Mouse (Mus musculus) kidney, adult 18-20 months (tissue): ENCODE measurements at regions not wholly inside any gene's neighbourhood (a gene's known extent, or its start where the extent isn't known, plus 50 kb on each side); places are given as distances from the start of the nearest gene placed in this dataset.

Source experiments
- DNase-seq: peaks from one replicate; pipeline ENCODE4 v3.0.0; 2021

DNA sequence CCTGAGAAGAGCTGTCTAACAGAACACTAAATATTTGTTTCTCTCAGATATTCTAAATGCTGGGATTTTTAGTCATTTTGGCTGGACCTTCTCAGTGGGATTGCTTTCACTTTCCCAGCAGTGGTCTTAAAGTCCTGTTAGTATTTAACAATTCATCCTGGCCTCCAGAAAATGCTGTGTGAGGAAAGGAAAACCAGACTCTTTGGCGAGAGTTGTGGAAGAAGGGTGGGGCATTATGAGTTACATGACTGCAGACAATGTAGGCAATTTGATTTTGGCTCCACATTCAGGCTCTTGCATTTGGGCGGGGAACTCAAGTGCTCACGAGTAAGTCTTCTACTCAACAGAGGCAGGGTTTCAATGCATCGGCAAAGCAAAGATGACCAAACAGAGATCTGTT lies 406.1 kb upstream of the Gm765 start:
- DNase-seq, result no peak

DNA sequence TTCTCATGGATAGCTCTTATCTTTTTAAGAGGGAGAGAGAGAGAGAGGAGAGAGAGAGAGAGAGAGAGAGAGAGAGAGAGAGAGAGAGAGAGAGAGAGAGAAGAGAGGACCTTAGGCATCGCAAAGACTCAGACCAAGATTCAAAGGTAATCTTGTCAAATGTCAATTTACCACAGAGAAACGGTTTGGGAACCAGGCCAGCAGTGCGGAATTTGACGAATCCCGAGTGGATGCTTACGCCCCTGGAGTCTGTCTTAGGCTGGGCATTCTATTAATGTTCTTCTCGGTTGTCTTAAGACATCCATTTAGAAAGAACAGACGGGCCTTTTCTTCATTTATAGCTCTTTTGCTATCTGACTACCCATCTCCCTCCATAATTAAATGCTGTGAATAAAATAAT lies 404.4 kb upstream of the Gm765 start:
- DNase-seq, result no peak

DNA sequence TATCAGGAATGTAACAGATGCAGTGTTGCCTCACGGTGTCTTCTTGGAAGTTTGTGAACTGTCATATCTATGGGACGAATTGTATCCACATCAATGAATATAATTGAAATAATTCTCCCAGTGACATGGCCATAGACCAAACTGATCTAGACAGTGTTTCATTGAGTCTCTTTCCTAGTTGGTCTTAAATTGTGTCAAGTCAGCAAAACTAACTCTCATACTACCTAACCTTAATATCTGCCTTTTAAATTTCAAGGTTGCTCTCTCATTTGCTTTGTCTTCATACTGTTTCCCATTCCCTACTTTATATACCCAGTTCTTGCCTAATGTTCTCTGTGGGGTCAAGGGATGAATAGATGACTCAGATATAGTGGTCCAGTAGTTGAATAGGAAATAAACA lies 397.9 kb upstream of the Gm765 start:
- no peak for DNase-seq

DNA sequence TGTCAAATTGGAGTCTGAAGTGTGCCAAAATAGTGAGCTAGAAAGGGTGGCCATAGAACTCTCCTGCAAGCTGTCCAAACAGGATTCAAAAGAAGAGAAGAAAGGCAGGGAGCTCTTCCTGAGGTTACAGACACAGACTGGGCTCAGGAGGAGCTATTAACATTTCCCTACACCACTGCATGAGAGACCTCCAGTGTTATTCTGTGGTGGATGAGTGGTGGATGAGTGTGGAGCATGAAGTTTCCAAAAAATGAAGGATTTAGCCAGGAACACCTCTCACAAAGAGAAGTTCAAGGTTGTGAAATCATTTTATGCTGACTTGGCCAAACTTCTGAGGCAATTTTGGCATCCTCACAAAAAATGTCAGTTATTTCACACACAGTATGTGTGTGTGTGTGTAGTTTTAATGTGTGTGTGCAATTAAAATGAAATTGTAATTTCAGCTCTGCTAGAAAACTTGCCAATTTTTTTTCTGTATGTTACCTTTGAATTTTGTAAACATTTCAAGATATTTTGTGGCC lies 388.5 kb upstream of the Gm765 start:
- DNase-seq, result no peak

DNA sequence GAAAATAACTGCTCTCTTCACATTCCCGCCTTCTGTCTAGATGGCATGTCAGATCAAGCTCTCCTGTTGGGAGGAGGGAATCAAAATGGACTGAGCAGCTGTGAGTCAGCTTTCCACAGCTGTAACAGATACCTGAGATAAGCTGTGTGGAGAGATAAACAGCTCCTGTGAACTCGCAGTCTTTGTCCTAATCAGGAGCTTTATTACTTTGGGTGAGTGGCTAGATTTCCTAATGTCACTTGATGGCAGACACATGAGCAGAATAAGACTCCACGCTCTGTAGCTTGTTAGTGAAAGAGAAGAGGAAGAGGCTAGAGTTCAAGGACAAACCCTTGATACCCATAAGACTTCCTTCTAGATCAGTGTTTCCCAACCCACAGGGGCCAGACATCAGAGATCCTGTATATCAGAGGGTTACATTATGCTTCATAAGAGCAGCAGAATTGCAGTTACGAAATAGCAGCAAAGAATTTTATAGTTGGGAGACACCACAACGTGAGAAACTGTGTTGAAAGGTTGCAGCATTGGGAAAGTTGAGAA lies 384.1 kb upstream of the Gm765 start:
- no peak for DNase-seq

DNA sequence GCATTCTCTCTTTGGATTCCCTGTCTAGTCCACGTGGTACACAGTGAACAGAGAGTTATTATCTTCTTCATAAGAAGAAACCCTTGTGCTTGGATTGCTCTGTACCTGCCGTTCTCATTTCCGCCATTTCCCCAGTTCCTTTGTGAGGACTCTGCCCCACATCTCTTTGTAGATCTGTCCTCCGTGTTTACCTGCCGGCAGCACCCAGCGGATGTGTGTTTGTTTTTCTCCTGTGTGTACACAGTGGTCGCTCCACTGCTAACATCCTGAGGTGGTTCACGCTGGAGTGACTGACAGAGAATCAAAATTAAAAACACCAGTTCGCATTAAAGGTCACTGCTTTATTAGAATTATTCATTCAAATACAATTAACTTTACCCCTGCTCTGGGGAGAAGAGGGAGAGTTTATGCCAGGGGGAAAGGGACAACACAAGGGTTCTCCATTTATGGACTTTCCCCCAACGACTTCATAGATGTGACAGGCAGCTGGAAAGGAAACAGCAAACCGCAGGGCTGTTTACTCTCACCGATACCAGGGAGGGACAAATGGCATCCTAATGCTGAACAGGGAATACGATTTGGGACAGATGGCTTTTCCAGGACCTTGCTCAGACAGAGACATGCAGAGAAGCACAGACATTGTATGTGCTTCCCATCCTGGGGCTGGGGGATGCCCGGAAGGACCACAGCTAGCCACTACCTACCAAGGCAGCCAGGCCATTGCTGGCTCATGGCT lies 362.5 kb upstream of the Gm765 start:
- DNase-seq, result no peak

DNA sequence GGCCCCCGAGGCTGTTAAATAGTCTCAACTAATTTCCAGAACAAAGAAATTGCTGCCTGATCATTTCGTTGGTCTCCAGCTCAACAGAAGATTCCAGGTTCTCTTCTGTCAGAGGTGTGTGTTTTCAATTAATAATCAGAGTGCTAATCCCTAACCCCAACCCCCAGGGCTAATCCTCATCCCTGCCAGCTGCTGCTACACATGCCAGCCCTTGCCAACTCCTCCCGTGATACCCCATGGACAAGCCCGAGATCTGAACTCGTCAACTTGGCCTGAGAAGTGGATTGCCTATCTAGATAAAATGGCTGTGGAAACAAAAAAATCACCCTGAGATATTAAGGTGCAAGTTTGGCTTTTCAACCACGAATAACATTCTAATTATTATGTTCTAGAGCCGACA lies 355.0 kb upstream of the Gm765 start:
- no peak for DNase-seq

DNA sequence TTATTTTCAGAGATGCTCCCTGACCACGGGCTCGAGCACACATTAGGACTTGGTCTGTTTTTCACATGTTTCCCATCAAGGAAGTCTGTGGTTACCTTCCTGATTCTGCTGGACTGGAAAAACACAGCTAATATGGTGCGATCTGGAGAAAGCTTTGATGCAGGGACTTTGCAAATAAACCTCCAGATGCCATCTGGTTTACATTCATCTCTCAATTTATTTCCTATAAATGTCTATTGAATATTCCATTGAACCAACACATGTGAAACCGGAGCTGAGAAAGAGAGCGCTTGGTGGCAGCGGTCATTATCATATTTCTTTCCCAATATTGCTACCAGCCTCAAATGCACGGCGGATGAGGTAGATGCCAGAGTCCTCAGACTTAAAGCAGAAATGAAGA lies 350.9 kb upstream of the Gm765 start:
- no peak for DNase-seq

DNA sequence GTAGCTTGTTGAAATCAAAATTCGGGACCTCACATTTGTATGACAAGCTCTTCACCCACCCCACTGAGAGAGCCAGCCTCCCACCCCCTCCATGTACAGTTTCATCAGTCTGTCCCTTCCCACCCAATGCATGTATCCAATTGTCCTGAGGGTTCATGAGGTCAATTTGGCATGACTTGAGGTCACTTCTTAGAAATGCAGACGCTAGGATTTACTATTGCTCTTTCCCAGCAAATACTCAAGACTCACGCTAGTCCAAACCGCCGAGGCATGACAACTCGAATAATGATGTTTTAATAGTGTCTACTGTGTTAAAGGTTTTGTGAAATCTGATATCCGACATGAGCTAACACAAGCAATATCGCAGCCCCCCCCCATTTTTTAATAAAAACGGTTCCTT lies 347.6 kb upstream of the Gm765 start:
- DNase-seq, result no peak

DNA sequence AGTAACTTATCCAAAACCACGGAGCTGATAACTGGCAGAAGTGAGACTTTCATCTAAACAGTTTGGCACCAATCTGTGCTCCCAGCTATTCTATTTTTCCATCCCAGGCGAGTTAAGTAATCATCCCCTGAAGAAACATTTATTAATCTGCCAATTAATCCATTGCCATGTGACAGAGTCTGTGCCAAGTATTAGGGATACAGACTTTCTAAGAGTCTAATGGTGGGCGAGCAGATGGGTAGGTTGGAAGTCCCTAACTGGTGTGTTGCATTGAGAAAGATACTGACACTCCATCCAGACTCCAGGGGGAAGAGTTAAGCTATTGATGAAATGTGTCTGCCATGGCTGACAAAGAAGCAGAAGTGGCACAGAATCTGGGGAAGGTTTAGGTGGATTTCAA lies 346.8 kb upstream of the Gm765 start:
- no peak for DNase-seq

DNA sequence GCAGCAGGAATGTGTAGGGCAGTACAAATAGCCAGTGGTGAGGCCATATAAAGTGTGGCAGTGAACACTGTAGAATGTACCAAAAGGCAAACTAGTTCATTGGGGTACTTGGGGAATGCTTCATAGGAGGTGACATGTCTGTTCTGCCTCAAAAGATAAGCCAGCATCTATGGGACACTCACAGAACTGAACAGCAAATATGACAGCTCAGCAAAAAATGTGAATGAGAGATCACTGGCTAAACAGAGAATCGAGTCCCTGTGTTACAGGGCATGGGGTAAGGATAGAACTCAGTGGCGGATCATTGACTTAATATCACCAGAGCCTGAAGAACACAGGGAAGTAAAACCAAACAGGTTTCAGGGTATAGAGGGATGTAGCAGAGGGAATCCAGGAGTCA lies 346.1 kb upstream of the Gm765 start:
- DNase-seq, result no peak

DNA sequence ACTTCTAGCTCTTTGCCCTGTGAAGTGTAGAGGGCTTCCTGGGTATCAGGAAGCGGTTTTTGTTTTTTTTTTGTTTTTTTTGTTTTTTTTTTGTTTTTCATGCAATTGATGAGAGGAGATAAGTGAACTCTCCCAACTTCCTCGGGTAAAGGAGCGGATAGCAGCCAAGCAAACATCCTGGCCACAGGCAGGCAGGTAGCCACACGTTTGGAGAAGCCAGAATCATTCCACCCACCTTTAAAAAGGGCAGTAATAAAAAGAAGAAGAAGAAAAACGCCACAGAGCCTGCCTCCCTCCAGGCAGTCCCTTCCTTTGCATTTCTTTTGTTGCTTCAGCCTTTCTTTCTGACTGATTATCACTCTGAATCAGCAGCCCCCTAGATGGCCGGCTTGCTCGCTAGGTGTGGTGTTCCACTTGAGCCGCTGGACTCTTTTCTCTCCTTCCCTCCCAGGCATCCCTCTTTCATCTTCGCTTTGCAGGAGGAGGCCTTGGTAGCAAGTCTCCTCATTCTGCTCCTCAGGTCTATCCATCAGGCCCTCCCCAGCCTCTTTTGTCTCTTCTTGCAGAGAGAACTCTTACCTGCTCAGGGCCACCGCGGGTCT lies 323.9 kb upstream of the Gm765 start:
- DNase-seq, result no peak

DNA sequence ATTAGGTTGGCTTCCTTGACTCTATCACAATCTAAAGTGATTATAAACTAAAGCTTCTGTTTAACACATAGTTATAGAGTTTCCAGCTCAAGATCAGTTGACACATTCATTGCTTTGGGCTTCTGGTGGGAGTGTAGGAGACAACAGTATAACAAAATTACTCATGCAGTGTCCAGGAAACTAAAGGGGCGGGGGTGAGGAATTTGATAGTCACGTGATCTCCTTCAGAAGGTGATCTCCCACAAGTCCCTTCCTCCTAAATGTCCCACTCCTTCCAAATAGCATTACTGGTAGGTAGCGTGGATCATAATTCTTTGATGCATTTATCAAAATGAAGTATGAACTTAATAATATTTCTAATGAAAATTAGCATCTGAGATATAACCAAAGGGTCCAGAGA lies 309.3 kb upstream of the Gm765 start:
- DNase-seq, result no peak

DNA sequence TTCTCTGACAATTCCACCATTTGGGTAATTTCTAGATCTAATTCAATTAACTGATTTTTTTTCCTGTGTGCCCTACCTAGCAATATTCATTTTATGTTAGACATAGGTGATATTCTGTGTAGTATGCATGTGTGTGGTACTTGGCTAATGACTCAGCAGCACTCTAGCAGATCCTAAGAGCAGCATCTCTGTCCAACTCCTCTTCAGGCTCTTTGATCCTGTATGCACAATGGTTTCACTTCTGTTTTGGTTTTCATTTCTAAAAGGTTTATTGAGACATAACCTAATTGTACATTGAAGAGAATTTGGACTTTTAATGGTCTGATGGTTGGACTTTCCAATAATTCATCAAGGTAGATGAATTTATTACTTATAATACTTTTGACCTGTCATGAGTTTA lies 308.8 kb upstream of the Gm765 start:
- DNase-seq, result no peak

DNA sequence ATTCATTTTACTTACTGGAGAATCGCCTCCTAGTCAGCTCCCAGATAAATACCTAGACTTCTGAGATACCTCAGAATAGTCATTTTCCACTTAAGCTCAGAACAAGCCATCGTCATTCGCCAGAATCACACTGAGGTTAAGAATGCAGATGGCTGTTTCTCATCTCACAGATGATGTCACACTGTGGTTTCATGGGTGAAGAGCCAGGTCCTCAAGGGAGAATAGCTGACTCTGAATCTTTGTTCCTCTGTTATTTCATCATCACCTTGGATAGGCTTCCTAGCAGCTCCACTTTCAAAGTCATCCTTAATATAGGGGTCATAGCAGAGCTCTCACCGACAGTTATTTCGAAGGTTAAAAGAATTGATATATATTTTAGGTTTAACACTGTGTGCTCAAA lies 297.8 kb upstream of the Gm765 start:
- no peak for DNase-seq

DNA sequence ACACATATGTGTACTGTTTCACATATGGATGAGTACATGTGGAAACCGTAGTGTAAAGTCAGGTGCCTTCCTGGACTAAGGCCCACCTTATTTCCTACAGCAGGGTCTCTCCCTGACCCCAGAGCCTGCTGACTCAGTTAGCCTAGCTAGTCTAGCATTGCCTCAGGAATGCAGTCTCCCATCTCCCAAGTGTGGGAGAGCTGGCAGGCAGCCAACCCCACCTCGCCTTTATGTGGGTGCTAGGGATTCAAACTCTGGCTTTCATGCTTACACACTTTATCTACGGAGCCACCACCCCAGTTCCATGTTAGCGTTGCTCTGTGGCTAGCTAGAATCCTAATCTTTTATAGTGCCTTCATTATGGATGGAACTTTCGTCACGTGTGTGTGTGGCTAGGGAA lies 293.3 kb upstream of the Gm765 start:
- no peak for DNase-seq

DNA sequence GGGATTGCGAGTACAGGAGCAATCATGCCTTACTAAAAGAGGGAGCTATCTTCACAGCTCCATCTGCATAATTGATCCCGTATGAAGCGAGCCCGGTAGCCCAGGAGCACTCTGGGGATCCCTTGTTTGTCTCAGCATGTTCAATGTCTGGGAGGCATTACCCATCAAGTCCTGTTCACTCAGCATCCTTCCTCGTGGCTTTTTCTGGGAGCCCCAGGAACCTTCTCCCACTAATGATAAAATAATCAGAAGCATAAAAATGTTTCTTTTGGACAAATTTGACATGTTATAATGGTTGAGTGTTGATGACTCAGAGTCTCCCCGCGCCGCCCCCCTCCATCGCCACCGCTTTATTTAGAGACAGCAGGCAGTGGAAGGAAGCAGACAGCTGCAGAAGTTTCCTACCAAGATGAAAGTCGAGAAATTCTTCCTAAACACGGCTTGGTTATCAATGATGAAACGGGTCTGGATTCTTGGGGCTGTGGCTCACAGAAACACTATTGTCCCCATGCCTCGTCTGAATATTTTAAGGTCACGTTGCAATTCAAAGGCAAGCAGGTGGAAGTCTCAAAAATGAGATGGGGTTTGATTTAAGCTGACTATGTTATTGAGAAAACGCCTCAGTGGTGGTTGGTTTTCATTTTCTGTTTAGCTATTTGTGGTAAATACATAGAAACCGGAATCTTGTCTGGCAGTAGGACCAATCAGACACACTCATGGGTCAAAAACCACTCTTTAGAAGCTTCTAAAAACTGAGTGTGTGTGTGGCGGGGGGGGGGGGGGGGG lies 289.9 kb upstream of the Gm765 start:
- no peak for DNase-seq

DNA sequence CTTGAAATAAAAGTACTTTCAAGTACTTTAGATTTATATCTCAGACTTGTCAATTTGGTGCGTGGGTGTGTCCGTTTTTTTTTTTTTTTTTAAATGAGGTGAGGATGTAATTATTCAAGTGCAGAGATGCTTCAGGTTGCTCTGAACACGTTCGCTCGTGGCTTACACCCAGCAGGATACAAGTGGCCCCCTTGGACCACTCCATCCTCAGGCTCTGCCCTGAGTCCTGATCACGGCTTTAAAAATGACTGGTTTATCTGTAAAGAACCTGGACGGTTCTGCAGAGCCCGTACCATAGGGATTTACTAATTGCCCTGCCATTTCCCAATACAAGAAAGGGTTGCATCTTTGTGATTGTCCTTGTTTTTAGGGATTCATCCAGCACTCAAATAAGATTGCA lies 288.7 kb upstream of the Gm765 start:
- DNase-seq, result no peak

DNA sequence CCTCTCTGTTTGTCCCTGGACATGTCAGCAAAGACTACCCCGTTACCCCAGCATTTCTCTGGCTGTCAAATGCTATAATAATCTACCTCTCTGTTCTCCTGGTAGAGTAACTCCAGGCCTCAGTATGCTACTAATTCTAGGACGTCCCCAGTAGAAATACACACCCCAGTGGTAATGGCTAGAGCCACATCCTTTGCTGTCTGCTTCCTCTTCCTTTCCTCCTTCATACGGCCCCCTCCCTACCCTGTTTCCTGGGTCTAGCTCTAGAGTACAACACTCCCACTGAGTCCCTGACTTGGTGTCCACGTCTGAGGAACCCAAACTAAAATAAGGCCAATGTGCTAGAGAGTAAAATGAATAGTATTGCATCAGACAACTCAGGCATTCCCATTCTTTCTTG lies 287.1 kb upstream of the Gm765 start:
- no peak for DNase-seq

DNA sequence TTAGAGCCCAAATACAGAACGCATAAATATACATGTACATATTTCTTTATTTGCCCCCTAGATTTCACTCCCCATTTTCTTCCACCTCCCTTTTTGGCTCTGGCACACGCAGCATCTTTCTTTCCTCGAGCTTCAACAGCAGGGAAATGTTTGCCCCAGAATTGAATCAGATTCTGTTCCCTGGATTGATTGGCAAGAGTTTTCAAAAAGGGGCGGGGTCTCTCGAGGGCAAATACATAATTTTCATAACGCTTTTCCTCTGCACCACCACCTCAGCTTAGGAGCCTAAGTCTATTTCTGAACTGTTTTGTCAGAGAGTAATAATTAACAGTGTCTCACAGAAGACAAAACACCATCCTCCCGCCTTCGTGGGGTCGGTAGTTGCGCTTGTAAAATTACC lies 283.9 kb upstream of the Gm765 start:
- DNase-seq, result no peak

DNA sequence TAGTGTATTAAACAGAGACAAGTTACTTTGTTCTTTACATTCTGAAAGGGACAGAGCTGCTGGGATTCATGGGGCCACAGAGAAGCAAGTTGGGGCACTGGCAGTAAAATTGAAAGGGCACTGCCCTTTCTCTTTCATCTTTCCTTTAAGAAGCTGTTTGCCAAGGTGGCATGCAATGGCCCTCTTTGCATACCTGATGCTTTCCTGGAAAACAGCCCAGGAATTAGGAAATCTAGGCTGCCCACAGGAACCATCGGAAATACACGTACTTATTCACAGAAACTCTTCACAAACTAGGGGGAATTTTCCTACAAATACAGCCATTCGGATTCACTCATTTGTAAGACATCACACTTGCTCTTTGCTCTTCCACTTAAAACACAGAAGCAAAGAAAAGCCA lies 278.3 kb upstream of the Gm765 start:
- DNase-seq, result no peak

DNA sequence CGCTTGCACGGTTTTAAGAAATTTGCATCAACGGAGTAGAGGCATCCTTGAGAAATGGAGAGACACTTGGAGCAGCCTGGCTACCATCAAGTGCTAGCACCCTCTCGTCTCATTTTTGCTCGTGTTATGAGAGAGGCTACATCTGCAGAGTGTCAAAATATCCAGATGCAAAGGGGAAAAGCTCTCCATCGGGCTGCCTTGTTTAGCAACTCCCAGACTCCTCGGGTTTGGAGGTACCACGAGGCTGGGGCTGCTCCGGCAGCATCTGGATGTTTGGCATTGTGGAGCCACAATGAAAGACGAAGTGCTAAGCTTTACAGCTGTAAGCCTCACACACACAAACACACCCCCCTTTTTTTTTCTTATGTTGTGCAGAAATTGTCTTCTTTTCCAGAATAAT lies 270.5 kb upstream of the Gm765 start:
- no peak for DNase-seq

DNA sequence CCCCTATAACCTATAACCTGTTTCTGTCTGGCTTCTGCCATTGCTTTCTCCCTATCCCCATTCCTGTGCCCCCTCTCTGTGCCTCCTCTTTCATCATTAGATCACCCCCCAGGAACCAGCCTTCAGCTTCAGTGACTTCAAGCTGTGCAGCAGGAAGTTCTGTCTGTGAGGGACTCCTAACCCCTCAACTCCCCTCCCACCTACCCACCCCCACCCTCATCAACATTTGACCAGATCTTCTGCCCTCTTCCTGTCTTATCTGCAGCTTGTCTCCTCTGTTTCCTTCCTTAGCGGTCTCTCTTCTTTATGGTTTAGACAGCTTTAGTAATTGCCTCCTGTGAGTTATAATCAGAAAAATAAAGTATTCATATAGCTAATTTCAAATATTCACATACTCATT lies 266.6 kb upstream of the Gm765 start:
- no peak for DNase-seq

DNA sequence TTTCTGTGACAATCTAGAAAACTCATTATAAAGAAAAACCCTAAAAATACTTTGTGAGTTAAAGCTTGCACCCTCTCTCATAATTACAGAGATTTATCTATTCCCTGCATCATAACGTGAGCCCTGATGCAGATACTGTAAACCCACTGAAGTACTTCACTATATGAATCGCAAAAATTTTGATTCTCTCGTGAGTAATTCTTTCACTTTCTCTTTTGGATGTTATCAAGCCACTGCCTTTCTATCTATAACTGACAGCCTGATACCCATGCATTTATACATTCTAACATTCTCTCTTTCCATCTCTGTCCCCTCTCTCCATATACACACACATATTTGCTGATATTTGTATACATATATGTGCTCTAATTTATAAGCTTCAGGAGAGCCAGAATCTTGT lies 264.1 kb upstream of the Gm765 start:
- DNase-seq, result no peak
